ENCODE assay signal across 11 mouse cellular contexts in the genomic region with DNA sequence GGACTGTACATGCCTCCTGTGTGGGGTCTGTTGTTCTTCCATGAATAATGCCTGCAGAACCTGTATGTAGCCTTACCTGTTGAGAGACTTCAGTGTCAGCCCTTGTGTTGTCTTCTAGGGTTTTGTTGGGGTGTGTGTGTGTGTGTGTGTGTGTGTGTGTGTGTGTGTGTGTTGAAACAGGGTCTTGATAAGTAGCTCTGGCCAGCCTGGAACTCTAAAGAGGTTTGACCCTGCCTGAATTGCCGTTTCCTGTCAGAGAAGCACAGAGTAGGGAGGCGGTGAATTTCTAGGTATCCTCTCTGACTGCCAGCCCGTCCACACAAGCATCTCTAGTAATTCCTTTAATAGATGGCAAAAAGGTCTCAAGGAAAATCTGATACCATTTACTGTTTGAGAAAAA. TPM values are rescaled to one million over a fixed set of nuclear protein-coding genes. Genes with fewer than 3 reads are reported as not detected.
DNase-seq lines count a peak whose midpoint lies in the region; ATAC-seq lines count a peak whose summit lies in the region.
"Had no signal": no experiment of that assay in that cellular context is flagged by ENCODE, and none has a peak within 500 bp of the region (broad histone marks: within the 10 kb centered on the region; RNA-seq: fewer than 3 reads in every experiment).

No protein-coding gene starts in this region.

- intact Hi-C loops in heart, postnatal 10 days (cut with DNase I), result loop anchor here (5.0 to 10.0 kb wide), 4 partner anchors 62 to 1338 kb away; a partner anchor contains a TSS

- no peak for DNase-seq in heart, postnatal 10 days
- no peak for DNase-seq in midbrain, embryonic 10.5 days (ENCODE audit: low spot score)
- DNase-seq in midbrain, embryonic 11.5 days (ENCODE audit: low spot score, missing footprints), result no peak
- DNase-seq in right cerebral cortex, postnatal 4 days, result no peak
- no peak for DNase-seq in yolk sac, embryonic 10.5 days (ENCODE audit: low spot score)
- DNase-seq: right cerebral cortex, postnatal 25 days; thymus, postnatal 25 days had no signal

- H3K9ac ChIP-seq in heart, embryonic 14.5 days (ENCODE audit: low read length), result peak overlapping the region; percentile 85
- H3K9ac ChIP-seq in midbrain, embryonic 11.5 days (ENCODE audit: low read length), result no peak overlapping the region
- H3K9ac ChIP-seq in intestine, embryonic 16.5 days (ENCODE audit: low read depth, low read length), result no peak overlapping the region
- H3K9ac ChIP-seq in neural tube, embryonic 15.5 days (replicated peaks), result no peak overlapping the region

- peak overlapping the region in 1 of 2 experiments; percentile 76; a peak in 2 of 4 replicates for H3K4me3 ChIP-seq in heart, embryonic 14.5 days (ENCODE audit: control insufficient read depth in 1 of 2, insufficient read depth in 1 of 2, low read depth in 1 of 2, low read length in 2 of 2)
- H3K4me3 ChIP-seq in midbrain, embryonic 10.5 days, result peak overlapping the region; percentile 96
- no peak overlapping the region for H3K4me3 ChIP-seq in midbrain, embryonic 11.5 days (ENCODE audit: low read depth, low read length)
- H3K4me3 ChIP-seq in intestine, embryonic 16.5 days (ENCODE audit: low read length), result peak overlapping the region; percentile 80; the same call in 1 of the 2 replicates
- no peak overlapping the region for H3K4me3 ChIP-seq in neural tube, embryonic 15.5 days (replicated peaks)

- 52% methylated on average over 3 of the region's 3 CpGs for WGBS in heart, embryonic 14.5 days
- 80% methylated on average over 3 of the region's 3 CpGs for WGBS in midbrain, embryonic 10.5 days
- WGBS in midbrain, embryonic 11.5 days, result 92% methylated on average over 3 of the region's 3 CpGs
- 75% methylated on average over 3 of the region's 3 CpGs for WGBS in intestine, embryonic 16.5 days
- WGBS in neural tube, embryonic 15.5 days, result 86% methylated on average over 3 of the region's 3 CpGs

- peaks cover 0 to 21% of the 10 kb centered on the region in 2 experiments; a peak in 2 of 4 replicates for H3K4me1 ChIP-seq in heart, embryonic 14.5 days (ENCODE audit: control insufficient read depth in 2 of 2, insufficient read depth in 2 of 2, low read length in 2 of 2)
- H3K4me1 ChIP-seq in midbrain, embryonic 10.5 days, result peaks cover 21% of the 10 kb centered on the region
- H3K4me1 ChIP-seq in midbrain, embryonic 11.5 days (ENCODE audit: control insufficient read depth, insufficient read depth, low read length), result peaks cover 9% of the 10 kb centered on the region
- H3K4me1 ChIP-seq in intestine, embryonic 16.5 days (ENCODE audit: control insufficient read depth, insufficient read depth, low read length), result peaks cover 16% of the 10 kb centered on the region
- H3K4me1 ChIP-seq in neural tube, embryonic 15.5 days, result peaks cover 22% of the 10 kb centered on the region

- peaks cover 30% of the 10 kb centered on the region for H3K36me3 ChIP-seq in heart, embryonic 14.5 days (ENCODE audit: control insufficient read depth, insufficient read depth, low read length)
- peaks cover 41% of the 10 kb centered on the region for H3K36me3 ChIP-seq in midbrain, embryonic 10.5 days
- peaks cover 18% of the 10 kb centered on the region for H3K36me3 ChIP-seq in midbrain, embryonic 11.5 days (ENCODE audit: control insufficient read depth, insufficient read depth, low read length)
- peaks cover 18% of the 10 kb centered on the region for H3K36me3 ChIP-seq in intestine, embryonic 16.5 days (ENCODE audit: control insufficient read depth, insufficient read depth, low read length)
- H3K36me3 ChIP-seq in neural tube, embryonic 15.5 days, result peaks cover 27% of the 10 kb centered on the region

- ATAC-seq in heart, embryonic 14.5 days (ENCODE audit: insufficient number of reproducible peaks, insufficient read depth, low FRiP score, low read depth), result no peak
- no peak for ATAC-seq in midbrain, embryonic 11.5 days (ENCODE audit: low FRiP score)
- ATAC-seq in intestine, embryonic 16.5 days, result no peak
- ATAC-seq in neural tube, embryonic 15.5 days (ENCODE audit: low FRiP score), result no peak

- peak overlapping the region; percentile 79 for H3K4me2 ChIP-seq in heart, embryonic 14.5 days (ENCODE audit: low read length)
- H3K4me2 ChIP-seq in midbrain, embryonic 11.5 days, result no peak overlapping the region
- no peak overlapping the region for H3K4me2 ChIP-seq in intestine, embryonic 16.5 days (ENCODE audit: low read depth, low read length)
- H3K4me2 ChIP-seq in neural tube, embryonic 15.5 days, result peak overlapping the region; percentile 77; the same call in 1 of the 2 replicates

- H3K9me3 ChIP-seq in heart, embryonic 14.5 days (ENCODE audit: control insufficient read depth, low read length), result no peaks in the 10 kb centered on the region
- H3K9me3 ChIP-seq in midbrain, embryonic 10.5 days (replicated peaks), result no peaks in the 10 kb centered on the region; the same call in 1 of the 2 replicates
- no peaks in the 10 kb centered on the region; the same call in 1 of the 2 replicates for H3K9me3 ChIP-seq in midbrain, embryonic 11.5 days (ENCODE audit: control insufficient read depth, low read length)
- no peaks in the 10 kb centered on the region for H3K9me3 ChIP-seq in intestine, embryonic 16.5 days (ENCODE audit: control insufficient read depth, low read length)
- no peaks in the 10 kb centered on the region for H3K9me3 ChIP-seq in neural tube, embryonic 15.5 days (replicated peaks)
- H3K9me3 ChIP-seq: embryonic facial prominence, embryonic 12.5 days had no signal

- H3K27me3 ChIP-seq in heart, embryonic 14.5 days (ENCODE audit: control insufficient read depth, insufficient read depth, low read length), result no peaks in the 10 kb centered on the region
- H3K27me3 ChIP-seq in midbrain, embryonic 10.5 days (ENCODE audit: low read depth, poor library complexity, severe bottlenecking), result no peaks in the 10 kb centered on the region
- H3K27me3 ChIP-seq in midbrain, embryonic 11.5 days (ENCODE audit: control insufficient read depth, insufficient read depth, low read length), result no peaks in the 10 kb centered on the region
- H3K27me3 ChIP-seq in intestine, embryonic 16.5 days (replicated peaks; ENCODE audit: control insufficient read depth, insufficient read depth, low read length), result no peaks in the 10 kb centered on the region
- no peaks in the 10 kb centered on the region for H3K27me3 ChIP-seq in neural tube, embryonic 15.5 days (replicated peaks)
- H3K27me3 ChIP-seq: embryonic facial prominence, embryonic 12.5 days had no signal

- H3K27ac ChIP-seq in heart, embryonic 14.5 days (replicated peaks in 1 of 2; ENCODE audit: control insufficient read depth in 1 of 2, insufficient read depth in 1 of 2, low read depth in 2 of 2, low read length in 2 of 2), result no peak overlapping the region
- no peak overlapping the region for H3K27ac ChIP-seq in midbrain, embryonic 10.5 days (replicated peaks)
- no peak overlapping the region for H3K27ac ChIP-seq in midbrain, embryonic 11.5 days (ENCODE audit: low read depth, low read length)
- H3K27ac ChIP-seq in intestine, embryonic 16.5 days (ENCODE audit: low read length), result no peak overlapping the region
- no peak overlapping the region for H3K27ac ChIP-seq in neural tube, embryonic 15.5 days (replicated peaks)
- H3K27ac ChIP-seq: embryonic facial prominence, embryonic 12.5 days had no signal

RNA-seq across cellular contexts. Expression of a gene that starts 4.1 kb away (rescaled TPM):
- 25.7 and 26.6 TPM in 2 replicates for polyA plus RNA-seq in heart, embryonic 14.5 days (2014; fragmentation: Nextera tagmentation; extraction: Ambion mirVana)
- 10 to 100 TPM; 29.3 to 30.3 TPM for total RNA-seq in heart, postnatal 10 days (2021)
- 31.2 and 34.0 TPM in 2 replicates for polyA plus RNA-seq in midbrain, embryonic 10.5 days (2016; fragmentation: Nextera tagmentation; extraction: Ambion mirVana)
- polyA plus RNA-seq in midbrain, embryonic 11.5 days (2014; fragmentation: Nextera tagmentation; extraction: Ambion mirVana), result 46.9 and 48.1 TPM in 2 replicates
- polyA plus RNA-seq in intestine, embryonic 16.5 days (2015; fragmentation: Nextera tagmentation; extraction: Ambion mirVana), result 21.5 and 22.0 TPM in 2 replicates
- 43.0 and 44.7 TPM in 2 replicates for polyA plus RNA-seq in neural tube, embryonic 15.5 days (2015; fragmentation: Nextera tagmentation; extraction: Ambion mirVana)

RNA-seq across cellular contexts. Expression of a gene that starts 8.9 kb away (rescaled TPM):
- 27.9 and 31.1 TPM in 2 replicates for polyA plus RNA-seq in heart, embryonic 14.5 days (2014; fragmentation: Nextera tagmentation; extraction: Ambion mirVana)
- total RNA-seq in heart, postnatal 10 days (2021), result 10 to 100 TPM; 35.1 to 35.9 TPM
- 18.7 and 19.9 TPM in 2 replicates for polyA plus RNA-seq in midbrain, embryonic 10.5 days (2016; fragmentation: Nextera tagmentation; extraction: Ambion mirVana)
- 17.8 and 20.3 TPM in 2 replicates for polyA plus RNA-seq in midbrain, embryonic 11.5 days (2014; fragmentation: Nextera tagmentation; extraction: Ambion mirVana)
- polyA plus RNA-seq in intestine, embryonic 16.5 days (2015; fragmentation: Nextera tagmentation; extraction: Ambion mirVana), result 28.6 and 32.5 TPM in 2 replicates
- polyA plus RNA-seq in neural tube, embryonic 15.5 days (2015; fragmentation: Nextera tagmentation; extraction: Ambion mirVana), result 26.8 and 27.7 TPM in 2 replicates

Comparison
In these comparisons a context has a peak if more than half of its experiments do, and no peak if none do; other contexts are left out.
1. H3K4me3 ChIP-seq: peak in midbrain, embryonic 10.5 days (single experiment) and intestine, embryonic 16.5 days (single experiment); none in midbrain, embryonic 11.5 days (single experiment) and neural tube, embryonic 15.5 days (single experiment).
2. H3K4me2 ChIP-seq: peak in heart, embryonic 14.5 days (single experiment) and neural tube, embryonic 15.5 days (single experiment); none in midbrain, embryonic 11.5 days (single experiment) and intestine, embryonic 16.5 days (single experiment).